Mouse (Mus musculus) stomach, embryonic 16.5 days (tissue): ENCODE results near the gene Maml3. TPM values are rescaled to one million over a fixed set of nuclear protein-coding genes. Genes with fewer than 3 reads are reported as not detected.
A peak's percentile ranks its signal among the peaks of the same experiment; 100 is the strongest.

Experiments
- ATAC-seq: fragments of 200-750 bp; cut with Nextera tagmentation; 2 replicates; pipeline ENCODE4 v1.8.0; 2017; ENCODE audit warnings: moderate number of reproducible peaks, moderate TSS enrichment; ENCODE audit not compliant: insufficient read depth, low FRiP score
- H3K27ac ChIP-seq: fragments of 300-500 bp; sonication (generic); 2 replicates; pipeline ENCODE4 v1.5.1; 2014; ENCODE audit warnings: low read length
- H3K27me3 ChIP-seq: fragments of 300-500 bp; sonication (generic); 2 replicates; pipeline ENCODE4 v1.6.1; 2014; ENCODE audit warnings: low read length, control low read depth, mixed read lengths; ENCODE audit not compliant: control insufficient read depth, insufficient read depth
- H3K36me3 ChIP-seq: fragments of 300-500 bp; sonication (generic); 2 replicates; pipeline ENCODE4 v1.6.1; 2014; ENCODE audit warnings: low read length; ENCODE audit not compliant: control insufficient read depth, insufficient read depth
- H3K4me1 ChIP-seq: fragments of 300-500 bp; sonication (generic); 2 replicates; pipeline ENCODE4 v1.6.1; 2014; ENCODE audit warnings: low read length, control low read depth, mixed read lengths; ENCODE audit not compliant: control insufficient read depth, insufficient read depth
- H3K4me2 ChIP-seq: fragments of 300-500 bp; sonication (generic); 2 replicates; pipeline ENCODE4 v1.6.1; 2014; ENCODE audit warnings: low read depth, low read length, mixed read lengths
- H3K4me3 ChIP-seq: fragments of 300-500 bp; sonication (generic); replicated peaks from 2 replicates; pipeline ENCODE4 v1.5.1; 2014; ENCODE audit warnings: mild to moderate bottlenecking, low read length
- H3K9ac ChIP-seq: fragments of 300-500 bp; sonication (generic); 2 replicates; pipeline ENCODE4 v1.6.1; 2014; ENCODE audit warnings: low read length
- H3K9me3 ChIP-seq: fragments of 300-500 bp; sonication (generic); replicated peaks from 2 replicates; pipeline ENCODE4 v1.6.1; 2016; ENCODE audit warnings: low read length, control low read depth; ENCODE audit not compliant: control insufficient read depth
- WGBS: fragments of 180-500 bp; shearing (Covaris S2); extraction: QIAGEN DNeasy Blood & Tissue Kit; methylation state at CpG from one replicate; pipeline ENCODE4 v1.1.7; 2014; 5-methylcytosine and 5-hydroxymethylcytosine counted together
- polyA plus RNA-seq: library from polyadenylated mRNA; unstranded; fragments of >200 nt; fragmentation: Nextera tagmentation; extraction: Ambion mirVana; gene quantifications from 2 replicates; pipeline ENCODE4 v1.2.1, GENCODE M21; 2015

Maml3 gene
- polyA plus RNA-seq, 1 experiment from 2014 or later: 5.0 TPM

- Histone ChIP-seq H3K27ac (no peak overlapping the region), H3K9me3 (no peaks in the 10 kb centered on the region), H3K36me3 (no peaks in the 10 kb centered on the region), H3K27me3 (no peaks in the 10 kb centered on the region), H3K4me1 (peaks cover 16% of the 10 kb centered on the region), H3K4me2 (no peak overlapping the region), H3K4me3 (no peak overlapping the region), H3K9ac (0 out of 2 replicates have a peak overlapping the region, but pooled peaks have one; percentile 68)
- ATAC-seq: no peak
- 68% methylated on average over 4 of the region's 4 CpGs for WGBS
These were observed 404.8 kb downstream of the Maml3 start for GRCm38 (mm10) chr3:51700123-51700522.

- Histone ChIP-seq H3K9me3 (no peaks in the 10 kb centered on the region), H3K4me2 (no peak overlapping the region), H3K4me3 (no peak overlapping the region), H3K9ac (no peak overlapping the region), H3K4me1 (peaks cover 16% of the 10 kb centered on the region), H3K36me3 (no peaks in the 10 kb centered on the region), H3K27me3 (no peaks in the 10 kb centered on the region), H3K27ac (no peak overlapping the region)
- ATAC-seq: no peak
- 88% methylated on average over 3 of the region's 3 CpGs for WGBS
These were observed 406.9 kb downstream of the Maml3 start for GRCm38 (mm10) chr3:51697931-51698330.

- H3K4me2 ChIP-seq: no peak overlapping the region
- H3K9ac ChIP-seq: no peak overlapping the region
- H3K4me3 ChIP-seq: no peak overlapping the region
- no peaks in the 10 kb centered on the region for H3K27me3 ChIP-seq
- ATAC-seq: peak; percentile 73
- WGBS: 60% methylated on average over 3 of the region's 3 CpGs
- H3K9me3 ChIP-seq: no peaks in the 10 kb centered on the region
- H3K27ac ChIP-seq: peak overlapping the region; percentile 3; the same call in 1 of the 2 replicates
- H3K4me1 ChIP-seq: peaks cover 4% of the 10 kb centered on the region
- H3K36me3 ChIP-seq: no peaks in the 10 kb centered on the region
These were observed 409.2 kb downstream of the Maml3 start for GRCm38 (mm10) chr3:51695713-51696112.

- no peaks in the 10 kb centered on the region for H3K4me1 ChIP-seq
- H3K4me3 ChIP-seq: no peak overlapping the region
- WGBS: 80% methylated on average over 14 of the region's 14 CpGs
- H3K4me2 ChIP-seq: no peak overlapping the region
- no peaks in the 10 kb centered on the region; the same call in 1 of the 2 replicates for H3K36me3 ChIP-seq
- H3K27ac ChIP-seq: no peak overlapping the region
- H3K9me3 ChIP-seq: no peaks in the 10 kb centered on the region
- H3K9ac ChIP-seq: no peak overlapping the region
- no peak for ATAC-seq
- H3K27me3 ChIP-seq: no peaks in the 10 kb centered on the region
These were observed 410.3 kb downstream of the Maml3 start for GRCm38 (mm10) chr3:51694576-51694975.

GRCm38 (mm10) chr3:51693196-51693595 is 411.7 kb downstream of the Maml3 start:
- Histone ChIP-seq H3K27me3 (no peaks in the 10 kb centered on the region), H3K27ac (no peak overlapping the region), H3K4me2 (no peak overlapping the region), H3K9ac (no peak overlapping the region), H3K4me3 (no peak overlapping the region), H3K9me3 (no peaks in the 10 kb centered on the region), H3K36me3 (peaks cover 5% of the 10 kb centered on the region), H3K4me1 (no peaks in the 10 kb centered on the region)
- no peak for ATAC-seq
- whole genome bisulfite sequencing: 91% methylated on average over 10 of the region's 10 CpGs

- no peaks in the 10 kb centered on the region for H3K27me3 ChIP-seq
- peaks cover 5% of the 10 kb centered on the region for H3K36me3 ChIP-seq
- no peak for ATAC-seq
- H3K9ac ChIP-seq: no peak overlapping the region
- H3K27ac ChIP-seq: no peak overlapping the region
- 73% methylated on average over 8 of the region's 8 CpGs for WGBS
- no peak overlapping the region for H3K4me3 ChIP-seq
- H3K9me3 ChIP-seq: no peaks in the 10 kb centered on the region
- no peaks in the 10 kb centered on the region for H3K4me1 ChIP-seq
- H3K4me2 ChIP-seq: no peak overlapping the region
These were observed 416.2 kb downstream of the Maml3 start for GRCm38 (mm10) chr3:51688725-51689124.

- no peak overlapping the region for H3K9ac ChIP-seq
- no peak overlapping the region for H3K4me3 ChIP-seq
- H3K4me2 ChIP-seq: no peak overlapping the region
- H3K4me1 ChIP-seq: no peaks in the 10 kb centered on the region
- no peak overlapping the region for H3K27ac ChIP-seq
- 73% methylated on average over 6 of the region's 6 CpGs for WGBS
- peaks cover 5% of the 10 kb centered on the region for H3K36me3 ChIP-seq
- no peaks in the 10 kb centered on the region for H3K9me3 ChIP-seq
- no peaks in the 10 kb centered on the region for H3K27me3 ChIP-seq
- no peak for ATAC-seq
These were observed 418.1 kb downstream of the Maml3 start for GRCm38 (mm10) chr3:51686791-51687190.

GRCm38 (mm10) chr3:51686316-51686715 is 418.6 kb downstream of the Maml3 start:
- H3K27me3 ChIP-seq: no peaks in the 10 kb centered on the region
- 72% methylated on average over 6 of the region's 6 CpGs for WGBS
- H3K9me3 ChIP-seq: no peaks in the 10 kb centered on the region
- H3K27ac ChIP-seq: no peak overlapping the region
- H3K9ac ChIP-seq: no peak overlapping the region
- no peak overlapping the region for H3K4me2 ChIP-seq
- no peaks in the 10 kb centered on the region for H3K4me1 ChIP-seq
- ATAC-seq: no peak
- H3K36me3 ChIP-seq: peaks cover 5% of the 10 kb centered on the region
- no peak overlapping the region for H3K4me3 ChIP-seq

- H3K9ac ChIP-seq: no peak overlapping the region
- H3K27ac ChIP-seq: no peak overlapping the region
- peaks cover 5% of the 10 kb centered on the region for H3K36me3 ChIP-seq
- H3K4me2 ChIP-seq: no peak overlapping the region
- ATAC-seq: no peak
- 94% methylated on average over 6 of the region's 6 CpGs for WGBS
- H3K27me3 ChIP-seq: no peaks in the 10 kb centered on the region
- H3K9me3 ChIP-seq: no peaks in the 10 kb centered on the region
- H3K4me3 ChIP-seq: no peak overlapping the region
- H3K4me1 ChIP-seq: no peaks in the 10 kb centered on the region
These were observed 419.3 kb downstream of the Maml3 start for GRCm38 (mm10) chr3:51685539-51685938.

- no peak overlapping the region for H3K9ac ChIP-seq
- H3K4me2 ChIP-seq: no peak overlapping the region
- 74% methylated on average over 3 of the region's 3 CpGs for WGBS
These were observed 429.9 kb downstream of the Maml3 start for GRCm38 (mm10) chr3:51674963-51675362.

More at GRCm38 (mm10) chr3:51674963-51675362, 429.9 kb downstream of the Maml3 start:
- ATAC-seq: no peak
- Histone ChIP-seq H3K27me3 (no peaks in the 10 kb centered on the region), H3K36me3 (no peaks in the 10 kb centered on the region), H3K4me1 (no peaks in the 10 kb centered on the region), H3K4me3 (no peak overlapping the region), H3K9me3 (no peaks in the 10 kb centered on the region), H3K27ac (no peak overlapping the region)
